Mouse (Mus musculus) lung, postnatal 0 days (tissue): ENCODE data around the gene Mustn1.

Experiments
- CTCF ChIP-seq: IDR thresholded peaks from 2 replicates; pipeline ENCODE4 v1.5.1; 2016; ENCODE audit warnings: antibody characterized with exemption, mild to moderate bottlenecking
- EP300 ChIP-seq: IDR thresholded peaks from 2 replicates; pipeline ENCODE4 v1.6.1; 2016; ENCODE audit warnings: antibody characterized with exemption, mild to moderate bottlenecking, control low read depth

- TF ChIP-seq EP300 (no peak), CTCF (no peak)
Measured at GRCm38 (mm10) chr14:30880251-30880650, 1.3 kb downstream of the Mustn1 start.
